Mouse (Mus musculus): Measurements from ENCODE around the gene Ddhd1. TPM values are rescaled to one million over a fixed set of nuclear protein-coding genes. Genes with fewer than 3 reads are reported as not detected.

Gene Ddhd1
- polyA plus RNA-seq (2016; fragmentation: Nextera tagmentation; extraction: Ambion mirVana), result 5.6 and 6.9 TPM in 2 replicates

DNA sequence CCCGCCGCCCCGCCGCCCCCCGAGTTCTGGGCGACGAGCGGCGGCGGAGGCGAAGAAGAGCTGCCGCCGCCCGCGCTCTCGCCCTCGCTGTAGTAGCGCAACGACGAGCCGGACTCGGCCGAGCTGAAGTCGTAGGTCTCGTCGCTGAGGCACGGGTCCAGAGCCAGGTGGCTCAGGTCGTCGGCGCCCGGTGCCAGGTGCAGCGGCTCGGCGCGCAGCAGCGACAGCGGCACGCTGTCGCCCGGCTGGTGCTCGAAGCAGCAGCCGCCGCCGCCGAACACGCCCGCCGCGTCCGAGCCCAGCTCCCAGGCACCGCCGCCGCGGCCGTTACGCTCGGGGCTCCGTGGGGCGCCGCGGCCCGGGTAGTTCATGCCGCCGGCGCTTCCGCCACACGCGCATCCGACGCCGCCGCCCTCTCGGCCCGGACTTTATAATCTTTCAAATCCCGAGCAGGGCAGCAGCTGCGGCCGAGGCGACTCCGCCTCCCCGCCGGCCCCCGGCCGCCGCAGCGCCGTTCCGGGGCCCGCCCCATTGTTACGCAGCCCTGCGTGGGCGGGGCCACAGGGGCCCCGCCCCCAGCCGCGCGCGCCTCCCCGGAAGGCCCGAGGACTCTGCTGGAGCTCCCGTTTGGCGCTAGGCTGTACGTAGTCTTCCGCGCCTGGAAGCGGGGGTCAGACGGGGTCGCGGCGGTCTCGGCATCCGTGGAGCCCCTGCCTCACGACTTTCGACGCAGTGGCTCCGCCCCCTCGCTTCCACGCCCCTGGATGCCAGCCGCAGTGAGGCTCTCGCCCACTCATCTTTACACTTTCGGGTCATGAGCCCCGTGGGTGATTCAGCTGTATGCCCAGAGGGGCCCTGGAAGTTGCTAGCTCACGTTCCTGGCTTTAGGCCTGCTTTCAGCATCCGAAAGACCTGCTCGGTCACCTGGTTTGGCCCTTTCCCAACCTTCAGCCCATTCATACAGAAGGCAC lies at the start of gene Ddhd1:
Gene Ddhd1 (minus strand): TSS at position 503 of the 971 bp plus-strand sequence.
- H3K4me3 ChIP-seq, result peak within 1 kb of the TSS; percentile 67

DNA sequence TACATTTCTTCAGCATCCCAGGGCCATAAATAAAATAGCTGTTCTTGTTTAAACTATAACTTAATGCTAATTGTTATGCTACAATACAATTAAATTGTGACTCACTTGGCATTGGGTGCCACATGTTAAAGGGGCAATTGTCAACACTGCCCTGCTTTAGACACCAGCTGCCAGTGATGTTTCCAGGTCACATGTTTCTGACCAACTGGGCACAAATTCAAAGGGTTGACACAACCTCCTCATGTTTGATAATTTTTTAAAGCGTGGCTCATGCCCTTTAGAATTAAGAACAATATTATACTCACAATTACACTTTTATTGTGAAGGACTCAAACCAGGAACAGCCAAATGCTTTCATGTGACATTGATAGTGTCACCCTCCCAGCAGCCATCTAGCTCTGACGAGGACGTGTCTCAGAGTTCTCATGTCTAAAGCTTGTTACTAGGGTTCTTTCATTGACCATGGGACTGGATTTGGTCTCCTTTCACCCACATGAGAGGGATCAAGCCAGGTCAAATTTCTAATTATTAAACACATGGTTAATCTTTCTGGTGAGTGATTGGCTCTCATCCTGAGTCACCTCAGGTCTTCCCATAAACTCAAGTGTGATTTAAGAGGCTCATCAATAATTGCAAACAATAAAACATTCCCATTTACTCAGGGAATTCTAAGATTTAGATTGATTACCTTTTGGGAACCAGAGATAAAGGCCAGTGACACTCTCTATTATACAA lies 49.4 kb upstream of the Ddhd1 start:
- 74% methylated on average over 3 of the region's 3 CpGs for WGBS
- Histone ChIP-seq H3K27me3 (ENCODE audit: low read depth, poor library complexity, severe bottlenecking) (no peaks in the 10 kb centered on the region), H3K4me3 (no peak overlapping the region), H3K36me3 (no peaks in the 10 kb centered on the region), H3K27ac (replicated peaks) (no peak overlapping the region), H3K4me1 (no peaks in the 10 kb centered on the region), H3K9me3 (replicated peaks) (0 out of 2 replicates have a peak, but pooled peaks cover 4% of the 10 kb centered on the region)
- DNase-seq (ENCODE audit: low spot score), result no peak

More for the DNA sequence above, at the start of gene Ddhd1:
- Histone ChIP-seq H3K36me3 (no peaks in the 10 kb centered on the region), H3K27me3 (ENCODE audit: low read depth, poor library complexity, severe bottlenecking) (no peaks in the 10 kb centered on the region), H3K4me1 (peaks cover 30% of the 10 kb centered on the region), H3K27ac (replicated peaks) (peak within 1 kb of the TSS; percentile 92), H3K9me3 (replicated peaks) (no peaks in the 10 kb centered on the region)
- peak; percentile 90 for DNase-seq (ENCODE audit: low spot score)
- whole genome bisulfite sequencing, result under 1% methylated on average over 112 of the region's 123 CpGs

GRCm38 (mm10) chr14:45700031-45700572 lies 42.2 kb upstream of the Ddhd1 start:
- Histone ChIP-seq H3K9me3 (replicated peaks) (0 out of 2 replicates have a peak, but pooled peaks cover 4% of the 10 kb centered on the region), H3K4me1 (no peaks in the 10 kb centered on the region), H3K27ac (replicated peaks) (no peak overlapping the region), H3K36me3 (no peaks in the 10 kb centered on the region), H3K4me3 (no peak overlapping the region), H3K27me3 (ENCODE audit: low read depth, poor library complexity, severe bottlenecking) (no peaks in the 10 kb centered on the region)
- WGBS, result 84% methylated on average over 6 of the region's 6 CpGs
- no peak for DNase-seq (ENCODE audit: low spot score)

- 80% methylated on average over 3 of the region's 3 CpGs for WGBS
- H3K27ac ChIP-seq (replicated peaks), result no peak overlapping the region
Measured at GRCm38 (mm10) chr14:45698867-45699266, 40.9 kb upstream of the Ddhd1 start.

DNA sequence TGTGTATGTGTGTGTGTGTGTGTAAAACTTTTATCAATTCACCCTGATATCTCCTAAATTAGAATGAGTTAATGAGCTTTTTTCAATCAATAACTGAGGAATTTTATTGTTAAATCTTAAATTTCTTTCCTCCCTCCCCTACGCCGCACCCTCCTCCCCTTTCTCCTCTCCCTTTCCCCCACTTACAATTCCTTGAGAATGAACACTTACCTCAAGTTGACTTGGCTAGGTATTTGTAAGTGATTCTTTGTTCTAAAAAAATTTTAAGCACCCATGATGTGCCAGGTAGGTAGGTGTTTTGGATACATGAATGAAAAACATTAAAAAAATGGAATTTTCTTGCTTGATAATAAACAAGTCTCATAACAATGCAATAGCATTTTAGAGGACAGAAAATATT lies 38.2 kb upstream of the Ddhd1 start:
- WGBS, result 90% methylated on average over 2 of the region's 2 CpGs
- H3K4me1 ChIP-seq, result 0 out of 2 replicates have a peak, but pooled peaks cover 1% of the 10 kb centered on the region
- no peaks in the 10 kb centered on the region for H3K9me3 ChIP-seq (replicated peaks)
- H3K4me3 ChIP-seq, result no peak overlapping the region
- DNase-seq (ENCODE audit: low spot score), result no peak
- no peaks in the 10 kb centered on the region for H3K36me3 ChIP-seq
- no peak overlapping the region for H3K27ac ChIP-seq (replicated peaks)
- no peaks in the 10 kb centered on the region for H3K27me3 ChIP-seq (ENCODE audit: low read depth, poor library complexity, severe bottlenecking)

More at GRCm38 (mm10) chr14:45698867-45699266, 40.9 kb upstream of the Ddhd1 start:
- Histone ChIP-seq H3K4me3 (no peak overlapping the region), H3K27me3 (ENCODE audit: low read depth, poor library complexity, severe bottlenecking) (no peaks in the 10 kb centered on the region), H3K4me1 (no peaks in the 10 kb centered on the region), H3K9me3 (replicated peaks) (0 out of 2 replicates have a peak, but pooled peaks cover under 1% of the 10 kb centered on the region), H3K36me3 (no peaks in the 10 kb centered on the region)
- no peak for DNase-seq (ENCODE audit: low spot score)

DNA sequence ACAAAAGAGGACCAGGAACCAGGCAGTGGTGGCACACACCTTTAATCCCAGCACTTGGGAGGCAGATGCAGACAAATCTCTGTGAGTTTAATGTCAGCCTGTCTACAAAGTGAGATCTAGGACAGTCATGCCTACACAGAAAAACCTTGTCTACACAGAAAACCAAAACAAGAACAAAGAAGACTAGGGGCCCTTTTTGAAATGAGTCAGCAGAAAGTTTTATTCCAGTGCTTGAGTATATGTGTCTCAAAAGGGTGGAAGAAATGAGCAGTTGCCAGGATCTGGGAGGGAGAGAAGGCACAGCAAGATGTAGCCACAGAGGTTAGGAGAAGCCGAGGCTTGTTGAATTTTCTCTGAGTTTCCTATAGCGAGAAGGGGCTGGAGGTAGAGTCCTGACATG lies 35.9 kb upstream of the Ddhd1 start:
- no peaks in the 10 kb centered on the region for H3K36me3 ChIP-seq
- no peak for DNase-seq (ENCODE audit: low spot score)
- no peaks in the 10 kb centered on the region for H3K27me3 ChIP-seq (ENCODE audit: low read depth, poor library complexity, severe bottlenecking)
- H3K9me3 ChIP-seq (replicated peaks), result no peaks in the 10 kb centered on the region
- H3K4me1 ChIP-seq, result peaks cover 9% of the 10 kb centered on the region
- H3K27ac ChIP-seq (replicated peaks), result no peak overlapping the region
- H3K4me3 ChIP-seq, result no peak overlapping the region
- WGBS, result 95% methylated on average over 2 of the region's 2 CpGs

- peak overlapping the region; percentile 64 for H3K4me3 ChIP-seq
- WGBS, result 2% methylated on average over 16 of the region's 16 CpGs
- no peaks in the 10 kb centered on the region for H3K27me3 ChIP-seq (ENCODE audit: low read depth, poor library complexity, severe bottlenecking)
- no peaks in the 10 kb centered on the region for H3K9me3 ChIP-seq (replicated peaks)
- DNase-seq (ENCODE audit: low spot score), result peak; percentile 69
- peak overlapping the region; percentile 89 for H3K27ac ChIP-seq (replicated peaks)
- no peaks in the 10 kb centered on the region for H3K36me3 ChIP-seq
- H3K4me1 ChIP-seq, result peaks cover 9% of the 10 kb centered on the region
Measured at GRCm38 (mm10) chr14:45690520-45691246, 32.7 kb upstream of the Ddhd1 start.

DNA sequence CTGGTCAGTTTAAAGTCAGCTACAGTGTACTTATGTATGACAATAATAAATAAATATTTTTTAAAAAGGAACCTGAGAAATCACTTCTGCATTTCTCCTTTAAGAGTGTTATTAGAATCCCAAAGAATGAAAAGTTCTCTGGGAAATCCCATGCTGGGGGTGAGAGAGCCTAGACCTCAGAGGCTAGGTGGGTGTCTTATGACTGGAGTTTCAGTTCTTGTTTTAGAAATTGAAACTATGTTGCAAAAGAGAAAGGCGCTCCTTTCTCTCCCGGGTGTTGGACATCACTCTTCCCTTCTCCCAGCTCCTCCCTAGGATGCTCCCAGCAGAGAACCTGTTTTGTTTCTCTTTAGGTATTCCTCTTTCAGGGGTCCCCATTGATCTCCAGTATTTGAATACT lies 27.4 kb upstream of the Ddhd1 start:
- Histone ChIP-seq H3K4me3 (no peak overlapping the region), H3K36me3 (no peaks in the 10 kb centered on the region), H3K27me3 (ENCODE audit: low read depth, poor library complexity, severe bottlenecking) (no peaks in the 10 kb centered on the region), H3K4me1 (peaks cover 2% of the 10 kb centered on the region), H3K9me3 (replicated peaks) (no peaks in the 10 kb centered on the region), H3K27ac (replicated peaks) (no peak overlapping the region)
- DNase-seq (ENCODE audit: low spot score), result no peak
- WGBS, result 76% methylated on average over 2 of the region's 2 CpGs

DNA sequence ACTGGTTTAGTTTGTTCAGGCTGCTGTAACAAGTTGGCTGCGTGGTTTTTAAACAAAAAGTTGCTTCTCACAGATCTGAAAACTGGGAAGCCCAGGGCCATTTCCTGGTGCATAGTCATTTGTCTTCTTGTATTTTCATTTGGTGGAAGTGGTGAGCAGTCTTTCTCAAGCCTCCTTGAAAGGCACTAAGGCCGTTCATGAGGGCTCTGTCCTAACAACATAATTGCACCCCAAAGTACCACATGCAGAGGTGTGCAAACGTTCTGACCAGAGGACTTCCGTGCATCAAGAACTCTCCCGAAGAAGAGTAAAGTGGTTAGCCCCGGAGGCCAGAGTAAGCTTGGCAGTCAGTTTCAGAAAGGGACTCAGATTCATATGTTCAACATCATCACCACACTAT lies 18.8 kb upstream of the Ddhd1 start:
- Histone ChIP-seq H3K4me1 (no peaks in the 10 kb centered on the region), H3K36me3 (no peaks in the 10 kb centered on the region), H3K4me3 (no peak overlapping the region), H3K27ac (replicated peaks) (no peak overlapping the region), H3K9me3 (replicated peaks) (no peaks in the 10 kb centered on the region), H3K27me3 (ENCODE audit: low read depth, poor library complexity, severe bottlenecking) (no peaks in the 10 kb centered on the region)
- 83% methylated on average over 6 of the region's 6 CpGs for WGBS
- DNase-seq (ENCODE audit: low spot score), result no peak

- no peaks in the 10 kb centered on the region for H3K9me3 ChIP-seq (replicated peaks)
- no peak overlapping the region for H3K4me3 ChIP-seq
- 90% methylated on average over 4 of the region's 4 CpGs for WGBS
- no peaks in the 10 kb centered on the region for H3K4me1 ChIP-seq
- no peaks in the 10 kb centered on the region for H3K36me3 ChIP-seq
- no peak overlapping the region for H3K27ac ChIP-seq (replicated peaks)
- DNase-seq (ENCODE audit: low spot score), result no peak
- no peaks in the 10 kb centered on the region for H3K27me3 ChIP-seq (ENCODE audit: low read depth, poor library complexity, severe bottlenecking)
Measured at GRCm38 (mm10) chr14:45668325-45668724, 10.4 kb upstream of the Ddhd1 start.

GRCm38 (mm10) chr14:45667231-45667630 lies 9.3 kb upstream of the Ddhd1 start:
- no peaks in the 10 kb centered on the region for H3K4me1 ChIP-seq
- H3K4me3 ChIP-seq, result no peak overlapping the region
- H3K27me3 ChIP-seq (ENCODE audit: low read depth, poor library complexity, severe bottlenecking), result no peaks in the 10 kb centered on the region
- DNase-seq (ENCODE audit: low spot score), result no peak
- no peaks in the 10 kb centered on the region for H3K36me3 ChIP-seq
- no peak overlapping the region for H3K27ac ChIP-seq (replicated peaks)
- 76% methylated on average over 2 of the region's 2 CpGs for WGBS
- H3K9me3 ChIP-seq (replicated peaks), result no peaks in the 10 kb centered on the region

GRCm38 (mm10) chr14:45661575-45661974 lies 3.6 kb upstream of the Ddhd1 start:
- peaks cover 12% of the 10 kb centered on the region for H3K4me1 ChIP-seq
- 48% methylated on average over 5 of the region's 5 CpGs for WGBS
- no peaks in the 10 kb centered on the region for H3K36me3 ChIP-seq
- no peak overlapping the region for H3K4me3 ChIP-seq
- no peaks in the 10 kb centered on the region for H3K27me3 ChIP-seq (ENCODE audit: low read depth, poor library complexity, severe bottlenecking)
- H3K27ac ChIP-seq (replicated peaks), result no peak overlapping the region
- DNase-seq (ENCODE audit: low spot score), result no peak
- H3K9me3 ChIP-seq (replicated peaks), result no peaks in the 10 kb centered on the region

All from midbrain, embryonic 10.5 days (tissue).